Mouse (Mus musculus) spleen, adult 2 months (tissue): Measurements from ENCODE around the gene Rad51b.

Source experiments
- CTCF ChIP-seq: fragments of 200-500 bp; IDR thresholded peaks from 2 replicates; pipeline ENCODE4 v1.5.1; 2011; ENCODE audit warnings: mild to moderate bottlenecking, inconsistent platforms; ENCODE audit not compliant: insufficient read depth, insufficient read length, insufficient replicate concordance; ENCODE audit errors: extremely low read depth
- POLR2A ChIP-seq: fragments of 200-500 bp; IDR thresholded peaks from 2 replicates; pipeline ENCODE4 v1.6.1; 2011; ENCODE audit warnings: low read depth, low read length, inconsistent platforms

GRCm38 (mm10) chr12:79512205-79512886 lies 215.3 kb downstream of the Rad51b start:
- TF ChIP-seq CTCF, result no peak
- no peak for TF ChIP-seq POLR2A
